Mouse (Mus musculus): Measurements from ENCODE around the gene Sppl2b.

- no peak for TF ChIP-seq POLR2A (IDR thresholded peaks at IDR 0.05; ENCODE audit: control insufficient read depth in 1 of 2, insufficient read depth in 1 of 2, low read depth in 1 of 2, low read length in 2 of 2, poor library complexity in 1 of 2)
- no peak for TF ChIP-seq ETS1 (IDR thresholded peaks at IDR 0.05; ENCODE audit: low read depth, low read length)
- TF ChIP-seq BHLHE40 (IDR thresholded peaks at IDR 0.05; ENCODE audit: borderline replicate concordance, low read depth, low read length): no peak
- no peak for TF ChIP-seq POLR2AphosphoS2 (IDR thresholded peaks at IDR 0.05; ENCODE audit: low read length)
- no peak for TF ChIP-seq ELF1 (IDR thresholded peaks at IDR 0.05; ENCODE audit: low read depth, low read length)
- no peak for TF ChIP-seq SIN3A (IDR thresholded peaks at IDR 0.05; ENCODE audit: low read length)
- TF ChIP-seq CTCF (IDR thresholded peaks at IDR 0.05 in 2 of 3, conservative IDR thresholded peaks at IDR 0.05 in 1 of 3; ENCODE audit: control insufficient read depth in 1 of 3, insufficient read depth in 1 of 3, low read depth in 2 of 3, low read length in 3 of 3, poor library complexity in 1 of 3, severe bottlenecking in 1 of 3): no peak
- no peak for TF ChIP-seq TAL1 (IDR thresholded peaks at IDR 0.05; ENCODE audit: low read length)
- TF ChIP-seq EP300 (IDR thresholded peaks at IDR 0.05; ENCODE audit: low read depth in 1 of 2, low read length in 2 of 2): no peak
- TF ChIP-seq HCFC1 (IDR thresholded peaks at IDR 0.05; ENCODE audit: low read depth, low read length): no peak
- TF ChIP-seq UBTF (IDR thresholded peaks at IDR 0.05; ENCODE audit: borderline replicate concordance, insufficient read depth, low read depth, low read length): no peak
- TF ChIP-seq KAT2A (conservative IDR thresholded peaks at IDR 0.05; ENCODE audit: low read depth, low read length): no peak
- no peak for TF ChIP-seq CHD2 (IDR thresholded peaks at IDR 0.05; ENCODE audit: low read length)
Observed at GRCm38 (mm10) chr10:80904709-80905108, 49.6 kb downstream of the Sppl2b start.

All from MEL (cell line).